8 mouse cellular contexts compared by ENCODE assay signal in genomic region chr4:40851031-40851762, GRCm38 (mm10). TPM values are rescaled to one million over a fixed set of nuclear protein-coding genes. Genes with fewer than 3 reads are reported as not detected.
DNase-seq lines count a peak whose midpoint lies in the region; ATAC-seq and TF ChIP-seq lines count a peak whose summit lies in the region.

No protein-coding gene starts in this region.

- no peaks in the 10 kb centered on the region for H3K36me3 ChIP-seq in neural tube, embryonic 11.5 days (ENCODE audit: control insufficient read depth, insufficient read depth, low read length)
- no peaks in the 10 kb centered on the region for H3K36me3 ChIP-seq in forebrain, postnatal 0 days (ENCODE audit: insufficient read depth)
- H3K36me3 ChIP-seq in liver, embryonic 15.5 days (replicated peaks): peaks cover 7% of the 10 kb centered on the region; the same call in 1 of the 2 replicates
- H3K36me3 ChIP-seq in stomach, embryonic 16.5 days (ENCODE audit: control insufficient read depth, insufficient read depth, low read length): no peaks in the 10 kb centered on the region

- no peak for TF ChIP-seq CTCF in forebrain, postnatal 0 days (IDR thresholded peaks at IDR 0.05; ENCODE audit: low read depth)

- H3K27ac ChIP-seq in neural tube, embryonic 11.5 days (ENCODE audit: low read depth, low read length): no peak overlapping the region
- H3K27ac ChIP-seq in forebrain, postnatal 0 days (ENCODE audit: low read depth, low read length): no peak overlapping the region
- H3K27ac ChIP-seq in liver, embryonic 15.5 days (replicated peaks): peak overlapping the region; percentile 92
- H3K27ac ChIP-seq in stomach, embryonic 16.5 days (ENCODE audit: low read length): peak overlapping the region; percentile 93

- 71% methylated on average over 6 of the region's 6 CpGs for WGBS in neural tube, embryonic 11.5 days
- 88% methylated on average over 6 of the region's 6 CpGs for whole genome bisulfite sequencing in forebrain, postnatal 0 days
- 19% methylated on average over 6 of the region's 6 CpGs for WGBS in liver, embryonic 15.5 days (ENCODE audit: insufficient replicate concordance)
- WGBS in stomach, embryonic 16.5 days: 65% methylated on average over 6 of the region's 6 CpGs

- intact Hi-C loops in gastrocnemius, postnatal 36 days (cut with DNase I): loop anchor here (5.0 kb wide), 2 partner anchors 44 to 74 kb away; no protein-coding TSS in a partner anchor

- no peak overlapping the region for H3K9ac ChIP-seq in neural tube, embryonic 11.5 days (ENCODE audit: low read length)
- H3K9ac ChIP-seq in forebrain, postnatal 0 days: no peak overlapping the region
- H3K9ac ChIP-seq in liver, embryonic 15.5 days: peak overlapping the region; percentile 94
- peak overlapping the region; percentile 91 for H3K9ac ChIP-seq in stomach, embryonic 16.5 days (ENCODE audit: low read length)

- H3K4me3 ChIP-seq in neural tube, embryonic 11.5 days (ENCODE audit: low read depth, low read length): no peak overlapping the region
- H3K4me3 ChIP-seq in forebrain, postnatal 0 days (ENCODE audit: low read depth, low read length): no peak overlapping the region
- peak overlapping the region; percentile 90 for H3K4me3 ChIP-seq in liver, embryonic 15.5 days (replicated peaks)
- peak overlapping the region; percentile 71 for H3K4me3 ChIP-seq in stomach, embryonic 16.5 days (replicated peaks; ENCODE audit: low read length)

- H3K9me3 ChIP-seq in neural tube, embryonic 11.5 days (ENCODE audit: control insufficient read depth, low read length): no peaks in the 10 kb centered on the region
- no peaks in the 10 kb centered on the region for H3K9me3 ChIP-seq in forebrain, postnatal 0 days (ENCODE audit: low read length)
- no peaks in the 10 kb centered on the region for H3K9me3 ChIP-seq in liver, embryonic 15.5 days (replicated peaks)
- H3K9me3 ChIP-seq in stomach, embryonic 16.5 days (replicated peaks; ENCODE audit: control insufficient read depth, low read length): no peaks in the 10 kb centered on the region

- ATAC-seq in neural tube, embryonic 11.5 days (ENCODE audit: insufficient read depth, low FRiP score, low TSS enrichment): no peak
- ATAC-seq in forebrain, postnatal 0 days: no peak
- ATAC-seq in liver, embryonic 15.5 days (ENCODE audit: insufficient read depth): no peak
- no peak for ATAC-seq in stomach, embryonic 16.5 days (ENCODE audit: insufficient read depth, low FRiP score)
- ATAC-seq in monocyte, adult 5-6 weeks (replicated peaks; ENCODE audit: insufficient number of reproducible peaks, low FRiP score, low TSS enrichment, poor library complexity, severe bottlenecking): no peak

- H3K4me1 ChIP-seq in neural tube, embryonic 11.5 days (ENCODE audit: control insufficient read depth, insufficient read depth, low read length): peaks cover 10% of the 10 kb centered on the region
- H3K4me1 ChIP-seq in forebrain, postnatal 0 days (ENCODE audit: insufficient read depth): peaks cover 3% of the 10 kb centered on the region; the same call in 1 of the 2 replicates
- peaks cover 71% of the 10 kb centered on the region for H3K4me1 ChIP-seq in liver, embryonic 15.5 days (replicated peaks)
- H3K4me1 ChIP-seq in stomach, embryonic 16.5 days (ENCODE audit: control insufficient read depth, insufficient read depth, low read length): peaks cover 45% of the 10 kb centered on the region

- peak overlapping the region; percentile 66; the same call in 1 of the 2 replicates for H3K4me2 ChIP-seq in neural tube, embryonic 11.5 days (ENCODE audit: low read depth)
- peak overlapping the region; percentile 73 for H3K4me2 ChIP-seq in forebrain, postnatal 0 days (ENCODE audit: low read depth)
- peak overlapping the region; percentile 94 for H3K4me2 ChIP-seq in liver, embryonic 15.5 days
- H3K4me2 ChIP-seq in stomach, embryonic 16.5 days (ENCODE audit: low read depth, low read length): peak overlapping the region; percentile 83

- no peak for DNase-seq in neural tube, embryonic 11.5 days (ENCODE audit: low spot score)
- no peak for DNase-seq in neural tube, embryonic 10.5 days (ENCODE audit: extremely low spot score, low spot score)
- no peak for DNase-seq in forebrain, postnatal 0 days
- DNase-seq in cerebellum, adult 18-20 months: no peak
- DNase-seq in gastrocnemius, postnatal 36 days: no peak

- no peaks in the 10 kb centered on the region for H3K27me3 ChIP-seq in neural tube, embryonic 11.5 days (ENCODE audit: control insufficient read depth, insufficient read depth, low read length)
- H3K27me3 ChIP-seq in forebrain, postnatal 0 days (ENCODE audit: insufficient read depth, low read length): no peaks in the 10 kb centered on the region
- H3K27me3 ChIP-seq in liver, embryonic 15.5 days: no peaks in the 10 kb centered on the region
- no peaks in the 10 kb centered on the region for H3K27me3 ChIP-seq in stomach, embryonic 16.5 days (ENCODE audit: control insufficient read depth, insufficient read depth, low read length)

RNA-seq across cellular contexts. Expression of gene B4galt1, which starts 2.6 kb away (rescaled TPM):
- 20.0 and 21.2 TPM in 2 replicates for polyA plus RNA-seq in neural tube, embryonic 11.5 days (2014; fragmentation: Nextera tagmentation; extraction: Ambion mirVana)
- 6.8 and 10.0 TPM in 2 replicates for total RNA-seq in forebrain, postnatal 0 days (2014; rRNA removed)
- 4.6 and 4.9 TPM in 2 replicates for polyA plus RNA-seq in forebrain, postnatal 0 days (2015; fragmentation: Nextera tagmentation; extraction: Ambion mirVana)
- polyA plus RNA-seq in liver, embryonic 15.5 days (2015; fragmentation: Nextera tagmentation; extraction: Ambion mirVana): 33.6 and 34.8 TPM in 2 replicates
- polyA plus RNA-seq in stomach, embryonic 16.5 days (2015; fragmentation: Nextera tagmentation; extraction: Ambion mirVana): 50.1 and 51.2 TPM in 2 replicates
- 27.7 to 60.9 TPM (median 40.1 TPM) in 3 replicates for total RNA-seq in monocyte, adult 5-6 weeks (2017)
- 10 to 100 TPM; 28.1 to 29.9 TPM for total RNA-seq in gastrocnemius, postnatal 36 days (2021)

Comparison
In these comparisons a context has a peak if more than half of its experiments do, and no peak if none do; other contexts are left out.
1. H3K27ac ChIP-seq: peak in liver, embryonic 15.5 days (single experiment) and stomach, embryonic 16.5 days (single experiment); none in neural tube, embryonic 11.5 days (single experiment) and forebrain, postnatal 0 days (single experiment).
2. H3K4me3 ChIP-seq: peak in liver, embryonic 15.5 days (single experiment) and stomach, embryonic 16.5 days (single experiment); none in neural tube, embryonic 11.5 days (single experiment) and forebrain, postnatal 0 days (single experiment).
3. H3K9ac ChIP-seq: peak in liver, embryonic 15.5 days (single experiment) and stomach, embryonic 16.5 days (single experiment); none in neural tube, embryonic 11.5 days (single experiment) and forebrain, postnatal 0 days (single experiment).
4. Peak in every context shown above with its lines, with median percentiles within 50 percentile points of each other: H3K4me2 ChIP-seq.